Mouse (Mus musculus): ENCODE data around the gene Dennd5a. TPM values are rescaled to one million over a fixed set of nuclear protein-coding genes. Genes with fewer than 3 reads are reported as not detected.

Dennd5a gene
- 13.8 and 14.5 TPM in 2 replicates for polyA plus RNA-seq (2015; fragmentation: Nextera tagmentation; extraction: Ambion mirVana)

DNA sequence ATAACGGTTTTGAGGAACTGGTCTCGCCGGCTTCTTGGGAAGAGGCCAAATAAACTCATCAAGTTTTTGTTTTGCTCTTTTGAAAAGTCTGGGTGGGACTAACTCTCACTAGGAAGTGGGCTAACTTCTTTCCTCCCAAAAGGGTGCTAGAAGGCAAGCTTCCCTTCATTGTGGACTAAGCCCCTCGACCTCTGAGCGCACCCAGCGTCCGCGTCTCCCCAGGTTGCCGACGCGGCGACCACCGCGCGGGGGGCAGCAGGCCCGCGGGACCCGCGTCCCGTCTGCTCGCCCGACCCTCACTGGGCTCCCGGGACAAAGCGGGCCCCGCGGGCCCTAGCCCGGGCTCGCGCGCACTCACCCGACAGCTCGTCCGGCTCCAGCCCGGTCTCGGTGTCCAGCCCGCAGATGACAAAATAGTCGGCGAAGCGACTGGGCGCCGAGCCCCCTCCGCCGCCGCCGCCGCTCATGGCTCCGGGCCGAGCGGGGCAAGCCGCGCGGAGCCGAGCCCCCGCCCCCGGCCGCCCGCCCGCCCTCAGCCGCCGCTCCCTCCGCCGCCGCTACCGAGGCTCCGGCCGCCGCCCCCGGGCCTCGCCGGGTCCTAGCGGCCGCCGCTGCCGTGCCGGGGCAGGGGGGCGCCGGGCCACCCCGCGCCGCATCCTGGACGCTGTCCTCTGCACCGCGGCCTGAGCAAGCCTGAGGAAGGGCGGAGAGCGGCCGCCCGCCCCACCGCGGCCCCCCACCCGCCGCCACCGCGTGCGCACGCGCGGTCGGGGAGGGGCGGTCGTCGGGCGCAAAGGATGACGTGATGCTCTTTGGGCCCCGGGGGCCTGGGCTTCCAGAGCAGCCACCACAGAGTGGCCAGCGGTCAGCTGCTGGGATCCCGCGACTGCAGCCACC lies at the start of gene Dennd5a:
Dennd5a (minus strand) TSS at position 755 of the 897 bp plus-strand sequence.
- H3K9me3 ChIP-seq (ENCODE audit: control insufficient read depth, low read length), result no peaks in the 10 kb centered on the region
- no peaks in the 10 kb centered on the region for H3K36me3 ChIP-seq (ENCODE audit: control insufficient read depth, insufficient read depth, low read length)
- TF ChIP-seq CTCF (IDR thresholded peaks at IDR 0.05; ENCODE audit: low read depth), result no peak
- no peak for TF ChIP-seq EP300 (optimal IDR thresholded peaks at IDR 0.05)
- ATAC-seq (ENCODE audit: low FRiP score, low TSS enrichment), result peak; percentile 89
- H3K9ac ChIP-seq (ENCODE audit: low read length), result peak within 1 kb of the TSS; percentile 90
- H3K4me2 ChIP-seq (replicated peaks; ENCODE audit: low read depth), result peak within 1 kb of the TSS; percentile 64
- DNase-seq (ENCODE audit: low spot score), result peak; percentile 71
- H3K27me3 ChIP-seq (ENCODE audit: control insufficient read depth, insufficient read depth, low read length), result no peaks in the 10 kb centered on the region
- peak within 1 kb of the TSS; percentile 92 for H3K27ac ChIP-seq (replicated peaks)
- WGBS, result under 1% methylated on average over 64 of the region's 107 CpGs
- H3K4me3 ChIP-seq (ENCODE audit: low read depth, low read length), result peak within 1 kb of the TSS; percentile 70
- H3K4me1 ChIP-seq (replicated peaks; ENCODE audit: control insufficient read depth, insufficient read depth), result no peaks in the 10 kb centered on the region

GRCm38 (mm10) chr7:110009084-110009483 lies 48.8 kb upstream of the Dennd5a start:
- Histone ChIP-seq H3K9me3 (ENCODE audit: control insufficient read depth, low read length) (no peaks in the 10 kb centered on the region), H3K4me1 (replicated peaks; ENCODE audit: control insufficient read depth, insufficient read depth) (no peaks in the 10 kb centered on the region), H3K27ac (replicated peaks) (no peak overlapping the region), H3K4me3 (ENCODE audit: low read depth, low read length) (no peak overlapping the region), H3K36me3 (ENCODE audit: control insufficient read depth, insufficient read depth, low read length) (no peaks in the 10 kb centered on the region), H3K4me2 (replicated peaks; ENCODE audit: low read depth) (no peak overlapping the region), H3K9ac (ENCODE audit: low read length) (no peak overlapping the region), H3K27me3 (ENCODE audit: control insufficient read depth, insufficient read depth, low read length) (no peaks in the 10 kb centered on the region)
- DNase-seq (ENCODE audit: low spot score) (no peak), ATAC-seq (ENCODE audit: low FRiP score, low TSS enrichment) (no peak)
- TF ChIP-seq EP300 (optimal IDR thresholded peaks at IDR 0.05) (no peak), CTCF (IDR thresholded peaks at IDR 0.05; ENCODE audit: low read depth) (no peak)
- 70% methylated on average over 6 of the region's 6 CpGs for WGBS

- 70% methylated on average over 1 of the region's 1 CpGs for WGBS
- Histone ChIP-seq H3K4me3 (ENCODE audit: low read depth, low read length) (no peak overlapping the region), H3K27ac (replicated peaks) (no peak overlapping the region), H3K27me3 (ENCODE audit: control insufficient read depth, insufficient read depth, low read length) (no peaks in the 10 kb centered on the region), H3K4me2 (replicated peaks; ENCODE audit: low read depth) (no peak overlapping the region), H3K9me3 (ENCODE audit: control insufficient read depth, low read length) (no peaks in the 10 kb centered on the region), H3K36me3 (ENCODE audit: control insufficient read depth, insufficient read depth, low read length) (no peaks in the 10 kb centered on the region), H3K9ac (ENCODE audit: low read length) (no peak overlapping the region), H3K4me1 (replicated peaks; ENCODE audit: control insufficient read depth, insufficient read depth) (no peaks in the 10 kb centered on the region)
- no peak for TF ChIP-seq EP300 (optimal IDR thresholded peaks at IDR 0.05)
- no peak for TF ChIP-seq CTCF (IDR thresholded peaks at IDR 0.05; ENCODE audit: low read depth)
- ATAC-seq (ENCODE audit: low FRiP score, low TSS enrichment) (no peak), DNase-seq (ENCODE audit: low spot score) (no peak)
Observed at GRCm38 (mm10) chr7:110008513-110008912, 48.2 kb upstream of the Dennd5a start.

GRCm38 (mm10) chr7:110006471-110007195 lies 46.4 kb upstream of the Dennd5a start:
- Histone ChIP-seq H3K9me3 (ENCODE audit: control insufficient read depth, low read length) (no peaks in the 10 kb centered on the region), H3K4me1 (replicated peaks; ENCODE audit: control insufficient read depth, insufficient read depth) (no peaks in the 10 kb centered on the region)
- 77% methylated on average over 5 of the region's 5 CpGs for WGBS

DNA sequence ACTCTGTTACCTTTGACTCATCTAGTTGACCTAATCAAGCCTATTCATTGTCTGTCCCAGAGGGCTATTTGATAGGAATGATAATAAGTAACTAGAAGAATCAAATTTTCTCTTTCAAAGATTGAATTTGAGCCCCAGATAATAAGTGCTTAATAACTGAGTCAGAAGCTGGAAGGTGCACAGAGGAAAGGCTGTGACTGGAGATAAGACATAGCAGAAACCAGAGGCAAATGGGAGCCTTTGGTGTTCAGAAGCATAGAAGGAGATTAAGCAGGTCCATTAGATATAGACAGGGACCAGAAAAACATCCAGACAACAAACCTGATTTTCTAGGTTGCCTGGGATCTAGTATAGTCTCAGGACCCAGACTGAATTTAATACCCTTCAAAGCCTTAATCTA lies 45.7 kb upstream of the Dennd5a start:
- no peaks in the 10 kb centered on the region for H3K4me1 ChIP-seq (replicated peaks; ENCODE audit: control insufficient read depth, insufficient read depth)
- no peak for DNase-seq (ENCODE audit: low spot score)
- no peak overlapping the region for H3K4me3 ChIP-seq (ENCODE audit: low read depth, low read length)
- H3K27ac ChIP-seq (replicated peaks), result no peak overlapping the region
- no peaks in the 10 kb centered on the region for H3K36me3 ChIP-seq (ENCODE audit: control insufficient read depth, insufficient read depth, low read length)
- H3K9ac ChIP-seq (ENCODE audit: low read length), result no peak overlapping the region
- no peak for TF ChIP-seq EP300 (optimal IDR thresholded peaks at IDR 0.05)
- H3K9me3 ChIP-seq (ENCODE audit: control insufficient read depth, low read length), result no peaks in the 10 kb centered on the region
- H3K4me2 ChIP-seq (replicated peaks; ENCODE audit: low read depth), result no peak overlapping the region
- no peak for ATAC-seq (ENCODE audit: low FRiP score, low TSS enrichment)
- H3K27me3 ChIP-seq (ENCODE audit: control insufficient read depth, insufficient read depth, low read length), result no peaks in the 10 kb centered on the region

More at GRCm38 (mm10) chr7:110006471-110007195, 46.4 kb upstream of the Dennd5a start:
- Histone ChIP-seq H3K9ac (ENCODE audit: low read length) (no peak overlapping the region), H3K4me2 (replicated peaks; ENCODE audit: low read depth) (no peak overlapping the region), H3K4me3 (ENCODE audit: low read depth, low read length) (no peak overlapping the region), H3K27ac (replicated peaks) (no peak overlapping the region), H3K36me3 (ENCODE audit: control insufficient read depth, insufficient read depth, low read length) (no peaks in the 10 kb centered on the region), H3K27me3 (ENCODE audit: control insufficient read depth, insufficient read depth, low read length) (no peaks in the 10 kb centered on the region)
- ATAC-seq (ENCODE audit: low FRiP score, low TSS enrichment) (no peak), DNase-seq (ENCODE audit: low spot score) (no peak)
- TF ChIP-seq EP300 (optimal IDR thresholded peaks at IDR 0.05) (no peak), CTCF (IDR thresholded peaks at IDR 0.05; ENCODE audit: low read depth) (no peak)

Data from stomach, postnatal 0 days (tissue).